Comparison of ENCODE assay signal across 8 mouse cellular contexts in the genomic region with DNA sequence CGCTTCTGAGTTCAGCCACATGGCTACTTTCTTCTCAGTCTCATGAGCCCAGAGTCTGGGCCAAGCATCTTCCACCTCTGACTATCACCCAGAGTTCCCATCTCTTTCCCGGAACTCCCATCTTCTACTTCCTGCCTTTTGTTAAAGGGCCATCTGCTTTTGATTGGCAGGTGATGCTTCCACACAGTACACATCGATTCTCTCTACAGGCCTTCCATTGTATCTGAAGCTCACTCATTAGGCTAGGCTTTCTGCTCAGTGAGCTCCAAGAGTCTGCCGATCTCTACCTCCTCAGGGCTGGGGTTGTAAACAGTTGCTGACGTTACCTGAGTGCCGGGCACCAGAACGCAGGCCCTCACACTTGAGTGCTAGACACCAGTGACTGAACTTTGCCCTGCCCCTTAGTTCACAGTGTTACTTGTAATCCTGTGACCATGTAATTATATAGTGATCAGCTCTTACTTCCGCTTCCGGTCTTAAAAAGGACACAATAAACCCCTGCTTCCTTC. TPM values are rescaled to one million over a fixed set of nuclear protein-coding genes. Genes with fewer than 3 reads are reported as not detected.
A peak's percentile ranks its signal among the peaks of the same experiment; 100 is the strongest.
DNase-seq lines count a peak whose midpoint lies in the region; ATAC-seq lines count a peak whose summit lies in the region.

A gene (plus strand): TSS at position 459 of the 509 bp plus-strand sequence.

- intact Hi-C loops in left cerebral cortex, postnatal 36 days (cut with DNase I): no loop called here

- no peak within 1 kb of the TSS for H3K4me3 ChIP-seq in neural tube, embryonic 11.5 days (ENCODE audit: low read depth, low read length)
- H3K4me3 ChIP-seq in embryonic facial prominence, embryonic 13.5 days: no peak within 1 kb of the TSS
- peak within 1 kb of the TSS; percentile 88; the same call in 1 of the 2 replicates for H3K4me3 ChIP-seq in heart, embryonic 15.5 days
- H3K4me3 ChIP-seq in neural tube, embryonic 13.5 days: peak within 1 kb of the TSS; percentile 65; the same call in 1 of the 2 replicates

- H3K4me1 ChIP-seq in neural tube, embryonic 11.5 days (ENCODE audit: control insufficient read depth, insufficient read depth, low read length): peaks cover 8% of the 10 kb centered on the region
- H3K4me1 ChIP-seq in embryonic facial prominence, embryonic 13.5 days: peaks cover 19% of the 10 kb centered on the region
- H3K4me1 ChIP-seq in heart, embryonic 15.5 days (replicated peaks): peaks cover 30% of the 10 kb centered on the region
- peaks cover 22% of the 10 kb centered on the region for H3K4me1 ChIP-seq in neural tube, embryonic 13.5 days (replicated peaks)

- H3K27ac ChIP-seq in neural tube, embryonic 11.5 days (ENCODE audit: low read depth, low read length): no peak within 1 kb of the TSS
- H3K27ac ChIP-seq in embryonic facial prominence, embryonic 13.5 days: no peak within 1 kb of the TSS; the same call in 1 of the 2 replicates
- peak within 1 kb of the TSS; percentile 60 for H3K27ac ChIP-seq in heart, embryonic 15.5 days
- H3K27ac ChIP-seq in neural tube, embryonic 13.5 days (replicated peaks): no peak within 1 kb of the TSS

- H3K9me3 ChIP-seq in neural tube, embryonic 11.5 days (ENCODE audit: control insufficient read depth, low read length): no peaks in the 10 kb centered on the region
- H3K9me3 ChIP-seq in embryonic facial prominence, embryonic 13.5 days: no peaks in the 10 kb centered on the region
- H3K9me3 ChIP-seq in heart, embryonic 15.5 days (replicated peaks): no peaks in the 10 kb centered on the region
- no peaks in the 10 kb centered on the region for H3K9me3 ChIP-seq in neural tube, embryonic 13.5 days

- no peak for ATAC-seq in neural tube, embryonic 11.5 days (ENCODE audit: insufficient read depth, low FRiP score, low TSS enrichment)
- ATAC-seq in embryonic facial prominence, embryonic 13.5 days (ENCODE audit: insufficient number of reproducible peaks, insufficient read depth, low FRiP score, low TSS enrichment, low read depth): no peak
- no peak for ATAC-seq in heart, embryonic 15.5 days (replicated peaks; ENCODE audit: insufficient number of reproducible peaks, insufficient read depth, low FRiP score, low read depth)
- no peak for ATAC-seq in neural tube, embryonic 13.5 days (ENCODE audit: low read depth)

- no peak within 1 kb of the TSS for H3K9ac ChIP-seq in neural tube, embryonic 11.5 days (ENCODE audit: low read length)
- H3K9ac ChIP-seq in embryonic facial prominence, embryonic 13.5 days: no peak within 1 kb of the TSS
- no peak within 1 kb of the TSS for H3K9ac ChIP-seq in heart, embryonic 15.5 days
- no peak within 1 kb of the TSS for H3K9ac ChIP-seq in neural tube, embryonic 13.5 days

- no peaks in the 10 kb centered on the region for H3K27me3 ChIP-seq in neural tube, embryonic 11.5 days (ENCODE audit: control insufficient read depth, insufficient read depth, low read length)
- H3K27me3 ChIP-seq in embryonic facial prominence, embryonic 13.5 days: no peaks in the 10 kb centered on the region
- no peaks in the 10 kb centered on the region for H3K27me3 ChIP-seq in heart, embryonic 15.5 days
- 0 out of 2 replicates have a peak, but pooled peaks cover 11% of the 10 kb centered on the region for H3K27me3 ChIP-seq in neural tube, embryonic 13.5 days

- no peak within 1 kb of the TSS for H3K4me2 ChIP-seq in neural tube, embryonic 11.5 days (ENCODE audit: low read depth)
- peak within 1 kb of the TSS; percentile 86 for H3K4me2 ChIP-seq in embryonic facial prominence, embryonic 13.5 days
- H3K4me2 ChIP-seq in heart, embryonic 15.5 days: peak within 1 kb of the TSS; percentile 85
- H3K4me2 ChIP-seq in neural tube, embryonic 13.5 days: peak within 1 kb of the TSS; percentile 35

- WGBS in neural tube, embryonic 11.5 days: 92% methylated on average over 9 of the region's 9 CpGs
- WGBS in embryonic facial prominence, embryonic 13.5 days: 84% methylated on average over 9 of the region's 9 CpGs
- WGBS in heart, embryonic 15.5 days: 91% methylated on average over 9 of the region's 9 CpGs
- 92% methylated on average over 9 of the region's 9 CpGs for WGBS in neural tube, embryonic 13.5 days

- DNase-seq in neural tube, embryonic 11.5 days (ENCODE audit: low spot score): no peak
- no peak for DNase-seq in neural tube, embryonic 10.5 days (ENCODE audit: extremely low spot score, low spot score)
- DNase-seq in left cerebral cortex, postnatal 36 days (ENCODE audit: low spot score in 2 of 2): no peak
- DNase-seq in cerebellum, postnatal 36 days: no peak
- no peak for DNase-seq in Muller cell, postnatal 12 days (ENCODE audit: inconsistent ontology term)

- no peaks in the 10 kb centered on the region for H3K36me3 ChIP-seq in neural tube, embryonic 11.5 days (ENCODE audit: control insufficient read depth, insufficient read depth, low read length)
- peaks cover 13% of the 10 kb centered on the region; the same call in 1 of the 2 replicates for H3K36me3 ChIP-seq in embryonic facial prominence, embryonic 13.5 days
- no peaks in the 10 kb centered on the region for H3K36me3 ChIP-seq in heart, embryonic 15.5 days
- no peaks in the 10 kb centered on the region for H3K36me3 ChIP-seq in neural tube, embryonic 13.5 days

RNA-seq across cellular contexts. Expression of the gene that starts here (rescaled TPM):
- 133 and 134 TPM in 2 replicates for polyA plus RNA-seq in neural tube, embryonic 11.5 days (2014; fragmentation: Nextera tagmentation; extraction: Ambion mirVana)
- 180 and 194 TPM in 2 replicates for polyA plus RNA-seq in embryonic facial prominence, embryonic 13.5 days (2015; fragmentation: Nextera tagmentation; extraction: Ambion mirVana)
- polyA plus RNA-seq in heart, embryonic 15.5 days (2015; fragmentation: Nextera tagmentation; extraction: Ambion mirVana): 149 and 155 TPM in 2 replicates
- 10 to 100 TPM; 22.5 to 24.7 TPM for total RNA-seq in left cerebral cortex, postnatal 36 days (2021)
- polyA plus RNA-seq in neural tube, embryonic 13.5 days (2015; fragmentation: Nextera tagmentation; extraction: Ambion mirVana): 89.3 and 92.9 TPM in 2 replicates

Comparison
In these comparisons a context has a peak if more than half of its experiments do, and no peak if none do; other contexts are left out.
1. H3K4me3 ChIP-seq: peak in heart, embryonic 15.5 days (single experiment) and neural tube, embryonic 13.5 days (single experiment); none in neural tube, embryonic 11.5 days (single experiment) and embryonic facial prominence, embryonic 13.5 days (single experiment).